Mouse (Mus musculus) heart, embryonic 15.5 days (tissue): ENCODE measurements around the gene Asb3. TPM values are rescaled to one million over a fixed set of nuclear protein-coding genes. Genes with fewer than 3 reads are reported as not detected.
"Not testable (repeated sequence)": the region's sequence is repeated elsewhere in the genome, so short reads cannot be mapped to it uniquely, and the experiment has no call there.

ENCODE experiments used
- ATAC-seq: fragments of 200-750 bp; cut with Nextera tagmentation; replicated peaks from 2 replicates; pipeline ENCODE4 v1.8.0; 2017; ENCODE audit warnings: low read depth, moderate TSS enrichment; ENCODE audit not compliant: insufficient number of reproducible peaks, insufficient read depth, low FRiP score
- H3K27ac ChIP-seq: fragments of 300-500 bp; sonication (generic); 2 replicates; pipeline ENCODE4 v1.5.1; 2015; ENCODE audit warnings: mild to moderate bottlenecking, inconsistent platforms
- H3K27me3 ChIP-seq: fragments of 300-500 bp; sonication (generic); 2 replicates; pipeline ENCODE4 v1.6.1; 2015; ENCODE audit warnings: inconsistent platforms
- H3K36me3 ChIP-seq: fragments of 300-500 bp; sonication (generic); 2 replicates; pipeline ENCODE4 v1.6.1; 2015; ENCODE audit warnings: mild to moderate bottlenecking, inconsistent platforms
- H3K4me1 ChIP-seq: fragments of 300-500 bp; sonication (generic); replicated peaks from 2 replicates; pipeline ENCODE4 v1.6.1; 2015; ENCODE audit warnings: inconsistent platforms
- H3K4me2 ChIP-seq: fragments of 300-500 bp; sonication (generic); 2 replicates; pipeline ENCODE4 v1.6.1; 2015; ENCODE audit warnings: inconsistent platforms, mild to moderate bottlenecking, moderate library complexity
- H3K4me3 ChIP-seq: fragments of 300-500 bp; sonication (generic); 2 replicates; pipeline ENCODE4 v1.5.1; 2015; ENCODE audit warnings: mild to moderate bottlenecking, inconsistent platforms
- H3K9ac ChIP-seq: fragments of 300-500 bp; sonication (generic); 2 replicates; pipeline ENCODE4 v1.6.1; 2015; ENCODE audit warnings: mild to moderate bottlenecking, inconsistent platforms
- H3K9me3 ChIP-seq: fragments of 300-500 bp; sonication (generic); replicated peaks from 2 replicates; pipeline ENCODE4 v1.6.1; 2016; ENCODE audit warnings: inconsistent platforms
- WGBS: fragments of 180-500 bp; shearing (Covaris S2); methylation state at CpG from one replicate; pipeline ENCODE4 v1.1.7; 2015; ENCODE audit warnings: mixed read lengths; 5-methylcytosine and 5-hydroxymethylcytosine counted together
- polyA plus RNA-seq: library from polyadenylated mRNA; unstranded; fragments of >200 nt; fragmentation: Nextera tagmentation; extraction: Ambion mirVana; gene quantifications from 2 replicates; pipeline ENCODE4 v1.2.1, GENCODE M21; 2015

The Asb3 gene
- polyA plus RNA-seq, 1 experiment from 2014 or later = 17.7 TPM

DNA sequence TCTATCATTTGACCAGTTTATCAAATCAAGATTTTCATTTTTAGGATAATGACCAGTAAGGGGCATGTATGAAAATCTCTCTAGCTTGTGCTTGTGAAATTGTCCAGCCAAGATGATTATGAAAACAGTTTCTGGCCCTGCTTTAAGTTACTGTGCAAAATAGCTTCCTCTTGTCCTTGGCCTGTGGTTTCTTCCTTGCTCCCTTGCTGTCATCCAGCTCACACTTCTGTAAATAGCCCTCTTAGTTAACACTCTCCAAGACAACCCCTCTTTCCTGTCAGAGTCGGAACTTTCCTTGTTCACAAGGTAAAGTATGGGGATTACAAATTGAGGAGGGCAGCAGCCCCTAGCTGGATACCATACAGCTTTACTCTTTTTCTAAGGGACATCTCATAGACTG, 253.2 kb downstream of the Asb3 start:
- not testable (repeated sequence) for ATAC-seq
- 17% methylated on average over 1 of the region's 1 CpGs for WGBS

More for the DNA sequence above, 253.2 kb downstream of the Asb3 start:
- H3K27me3 ChIP-seq, H3K4me1 ChIP-seq, H3K4me2 ChIP-seq, H3K9me3 ChIP-seq, H3K27ac ChIP-seq, H3K36me3 ChIP-seq, H3K4me3 ChIP-seq, H3K9ac ChIP-seq: not testable (repeated sequence)

Other genes starting within 250 kb of the Asb3 start
- 26.6 and 45.3 TPM in 2 replicates for gene Acyp2, start 235.8 kb upstream of the Asb3 start, polyA plus RNA-seq
- 10.1 and 11.5 TPM in 2 replicates for gene Psme4, start 113.7 kb upstream of the Asb3 start, polyA plus RNA-seq
- gene Gpr75, start 58 bp upstream of the Asb3 start, polyA plus RNA-seq = 0.04 and 0.08 TPM in 2 replicates
- 8.5 and 9.0 TPM in 2 replicates for gene Erlec1, start 68.9 kb downstream of the Asb3 start, polyA plus RNA-seq
- 14.7 and 18.2 TPM in 2 replicates for gene Chac2, start 100.9 kb downstream of the Asb3 start, polyA plus RNA-seq